Mouse (Mus musculus): ENCODE measurements at regions not wholly inside any gene's neighbourhood (a gene's known extent, or its start where the extent isn't known, plus 50 kb on each side); places are given as distances from the start of the nearest gene placed in this dataset.

DNA sequence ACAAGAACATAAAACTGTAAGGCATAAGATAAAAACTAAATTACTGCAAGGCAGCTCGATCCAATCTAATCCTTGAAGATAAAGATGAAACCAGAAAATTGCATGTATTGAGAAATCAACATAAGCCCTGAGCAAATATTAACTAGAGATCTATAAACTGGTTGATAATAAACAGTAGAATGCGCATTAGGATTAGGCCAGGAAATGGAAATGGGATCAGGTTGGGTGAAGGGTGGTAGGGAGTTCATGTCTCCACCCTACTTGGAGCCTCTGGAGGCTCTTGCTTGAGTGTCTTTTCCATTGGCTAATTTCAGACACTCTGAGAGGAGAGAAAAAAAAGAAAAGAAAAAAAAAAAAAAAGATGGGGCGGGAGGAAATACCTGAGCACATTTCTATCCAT is 359.4 kb upstream of the Klhl29 start:
- TF ChIP-seq CTCF (IDR thresholded peaks at IDR 0.05; ENCODE audit: borderline replicate concordance, extremely low read depth, insufficient read depth, insufficient read length) (no peak), POLR2A (IDR thresholded peaks at IDR 0.05; ENCODE audit: borderline replicate concordance, extremely low read depth, insufficient read depth, insufficient read length, poor library complexity, severe bottlenecking) (no peak)

Data from brain, embryonic 14.5 days (tissue).